Mouse (Mus musculus): ENCODE measurements around the gene Ubap2l.

Gene Ubap2l

DNA sequence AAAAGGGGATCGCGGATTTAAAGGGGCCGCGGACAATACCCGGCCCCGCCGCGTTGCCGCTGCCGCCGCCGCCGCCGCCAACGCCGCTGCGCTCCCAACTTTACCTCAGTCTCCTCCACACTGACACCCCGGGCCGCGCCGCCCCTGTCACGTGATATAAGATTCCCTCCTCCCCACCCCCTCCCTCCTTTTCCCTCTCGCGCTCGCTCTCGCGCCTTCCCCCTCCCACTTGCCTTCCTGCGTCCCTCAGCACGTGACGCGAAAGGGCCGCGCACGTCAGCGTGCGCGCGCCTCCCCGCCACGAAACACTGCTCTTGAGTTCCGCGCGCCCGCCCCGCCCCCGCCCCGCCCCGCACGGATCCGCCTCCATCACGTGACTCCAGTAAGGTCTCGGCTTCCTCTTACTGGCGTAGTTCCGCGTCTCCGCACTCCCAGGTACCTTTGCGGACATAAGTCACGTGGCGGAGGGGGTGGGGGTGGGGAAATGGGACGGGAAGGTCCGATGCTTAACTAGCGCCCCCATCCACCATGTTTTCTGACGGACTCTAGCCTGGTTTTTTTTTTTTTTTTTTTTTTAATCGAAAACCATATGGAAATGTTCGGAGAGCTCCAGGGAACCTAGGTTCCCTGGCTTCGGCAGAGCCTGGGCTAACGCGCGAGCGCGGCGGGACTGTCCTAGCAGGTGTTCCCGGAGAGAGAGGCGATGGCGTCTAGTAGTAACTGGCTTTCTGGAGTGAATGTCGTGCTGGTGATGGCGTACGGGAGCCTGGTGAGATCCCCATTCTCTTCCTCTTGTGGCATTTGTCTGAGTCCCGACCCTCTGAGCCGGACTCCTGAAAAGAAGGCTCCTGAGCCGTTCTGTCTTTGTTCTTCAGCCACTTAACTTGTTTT is at the start of gene Ubap2l:
Gene Ubap2l, minus strand, starts transcription at position 278 of the 891 bp plus-strand sequence.
- peak; percentile 93 to 98 for DNase-seq

DNA sequence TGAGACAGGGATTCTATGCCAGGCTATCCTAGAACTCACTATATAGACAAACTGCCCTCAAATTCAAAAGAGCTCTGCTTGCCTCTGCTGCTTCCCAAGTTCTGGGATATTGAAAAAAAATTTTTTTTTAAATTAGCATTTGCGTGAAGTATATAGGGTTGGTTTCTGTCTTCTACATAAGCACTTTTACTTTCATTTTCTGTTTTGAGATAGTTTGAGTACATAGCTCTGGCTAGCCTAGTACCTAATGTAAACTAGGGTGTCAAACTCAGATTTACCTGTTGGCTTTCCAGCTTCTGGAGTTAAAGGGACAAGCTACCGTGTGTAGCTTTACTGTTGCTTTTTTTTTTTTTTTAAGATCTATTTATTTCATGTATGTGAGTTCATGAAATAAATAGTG is 49.2 kb upstream of the Ubap2l start:
- DNase-seq = no peak

DNA sequence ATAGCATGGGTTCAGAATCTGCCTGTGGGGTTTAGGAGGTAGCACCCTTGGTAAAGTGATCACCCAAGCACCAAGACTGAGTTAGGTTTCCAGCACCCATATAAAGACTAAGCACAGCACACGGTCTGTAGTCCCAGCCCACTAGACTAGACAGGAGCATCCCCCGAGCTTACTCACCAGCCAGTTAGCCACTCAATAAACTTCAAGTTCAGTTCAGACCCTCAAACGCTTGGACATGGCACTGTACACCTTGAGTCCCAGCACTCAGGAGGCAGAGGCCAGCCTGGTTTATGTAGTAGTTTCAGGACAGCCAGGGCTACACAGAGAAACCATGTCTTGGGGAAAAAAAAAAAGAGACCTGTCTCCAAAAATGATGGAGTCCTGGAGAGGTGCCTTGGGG is 48.6 kb upstream of the Ubap2l start:
- no peak for DNase-seq

DNA sequence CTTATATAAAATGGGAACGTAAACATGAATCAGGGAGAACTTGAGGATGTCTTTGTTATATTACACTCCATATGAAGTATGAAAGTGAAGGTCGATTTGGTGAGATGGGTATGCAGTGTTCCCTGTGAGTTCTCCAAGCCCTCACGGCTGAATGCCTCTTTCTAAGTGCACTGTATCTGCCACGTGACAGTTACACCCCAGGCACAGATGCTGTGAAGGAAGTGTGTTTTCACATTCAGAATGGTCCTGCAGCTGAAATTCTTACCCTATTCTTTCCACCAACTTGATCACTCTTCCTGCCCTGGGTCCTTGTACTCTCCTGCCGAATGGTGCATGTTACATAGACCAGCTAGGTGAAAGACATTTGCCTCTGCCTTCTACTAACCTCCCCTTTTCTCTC is 45.5 kb upstream of the Ubap2l start:
- DNase-seq = no peak

DNA sequence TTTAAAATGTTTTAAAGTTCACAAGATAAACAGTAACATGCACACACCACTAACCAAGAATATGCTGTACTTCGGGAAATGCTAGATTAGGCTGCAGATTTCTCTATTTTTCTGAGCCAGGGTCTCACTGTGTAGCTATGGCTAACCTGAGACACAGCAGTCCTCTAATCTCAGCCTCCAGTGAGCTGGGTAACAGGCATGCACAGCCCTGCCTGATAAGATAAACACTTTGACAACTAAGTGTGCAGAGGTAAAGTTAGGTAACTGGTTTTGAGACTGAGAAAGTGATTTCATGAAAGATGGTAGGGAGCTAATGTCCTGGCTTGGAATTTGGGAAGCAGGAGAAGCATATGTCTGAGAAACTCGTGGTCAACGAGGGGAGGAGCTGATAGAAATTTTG is 42.0 kb upstream of the Ubap2l start:
- DNase-seq = no peak

DNA sequence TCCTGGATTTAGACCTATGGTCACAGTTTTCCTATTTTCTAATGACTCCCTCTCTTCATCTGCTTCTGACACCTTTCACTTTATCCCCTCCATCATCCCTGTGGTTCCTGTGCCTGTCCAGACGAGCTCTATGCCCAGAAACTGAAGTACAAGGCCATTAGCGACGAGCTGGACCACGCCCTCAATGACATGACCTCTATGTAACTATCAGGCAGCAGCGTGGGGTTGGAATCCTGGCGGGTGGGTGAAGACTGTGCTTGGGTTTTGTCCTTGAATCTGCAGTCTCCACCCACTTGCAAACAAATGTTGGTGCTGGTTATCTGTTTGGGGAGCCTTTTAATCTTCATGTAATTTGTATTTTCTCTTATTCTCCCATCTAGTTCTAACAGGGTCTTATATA is 38.5 kb upstream of the Ubap2l start:
- no peak for DNase-seq

DNA sequence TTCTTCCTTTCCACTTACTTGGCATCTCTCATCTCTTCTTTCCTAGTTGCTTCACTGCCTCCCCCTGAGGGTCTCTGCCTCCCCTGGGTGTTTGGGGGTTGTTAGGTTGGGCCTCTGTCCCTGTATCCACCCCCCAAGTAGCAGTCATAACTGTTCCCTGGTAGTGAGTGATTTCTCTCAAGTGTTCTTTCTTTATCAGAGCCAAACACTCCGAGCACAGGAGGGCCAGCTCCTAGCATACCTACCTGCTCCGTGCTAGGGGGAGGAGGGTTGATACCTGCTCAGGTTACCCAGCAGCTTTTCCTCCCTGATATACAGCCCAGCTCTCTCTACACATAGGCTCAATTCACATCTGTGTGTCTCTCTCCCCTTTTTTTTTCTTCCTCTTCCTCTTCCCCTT is 36.2 kb upstream of the Ubap2l start:
- DNase-seq = no peak

DNA sequence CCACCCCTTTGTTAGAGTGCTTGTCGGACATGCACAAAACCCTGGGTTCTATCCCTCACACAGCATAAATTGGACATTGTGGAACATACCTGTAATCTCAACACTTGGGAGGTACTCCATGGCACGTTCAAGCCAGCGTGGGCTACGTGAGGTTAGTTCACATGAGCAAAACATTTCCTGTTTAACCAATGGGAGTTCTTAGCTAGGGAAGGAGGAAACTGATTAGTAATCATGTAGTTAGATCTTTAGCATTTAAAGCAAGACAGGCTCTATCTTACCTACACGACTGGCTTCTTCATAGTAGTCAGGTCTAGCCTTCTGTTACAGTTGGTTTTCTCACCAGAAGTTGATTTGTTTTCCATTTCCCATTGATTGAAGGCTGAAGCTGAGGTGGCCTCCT is 33.6 kb upstream of the Ubap2l start:
- DNase-seq = no peak

DNA sequence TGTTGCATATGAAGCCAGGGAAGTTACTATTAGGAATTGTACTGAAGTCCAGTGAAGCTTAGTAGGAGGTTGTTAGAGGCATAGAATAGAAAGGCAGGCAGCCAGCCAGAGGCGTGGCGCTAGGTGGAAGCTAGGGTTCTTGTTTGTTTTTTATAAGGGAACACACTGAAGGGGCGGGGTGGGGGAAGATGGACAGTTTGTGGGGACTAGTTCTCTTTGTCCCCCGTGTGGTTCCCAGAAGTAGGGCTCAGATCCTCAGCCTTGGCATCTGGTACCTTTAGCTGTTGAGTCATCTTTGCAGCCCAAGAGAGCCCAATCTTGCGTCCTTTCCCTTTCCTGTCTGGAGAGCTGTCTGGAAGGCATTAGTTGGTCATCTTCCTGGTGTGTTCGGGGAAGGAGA is 32.9 kb upstream of the Ubap2l start:
- no peak for DNase-seq

DNA sequence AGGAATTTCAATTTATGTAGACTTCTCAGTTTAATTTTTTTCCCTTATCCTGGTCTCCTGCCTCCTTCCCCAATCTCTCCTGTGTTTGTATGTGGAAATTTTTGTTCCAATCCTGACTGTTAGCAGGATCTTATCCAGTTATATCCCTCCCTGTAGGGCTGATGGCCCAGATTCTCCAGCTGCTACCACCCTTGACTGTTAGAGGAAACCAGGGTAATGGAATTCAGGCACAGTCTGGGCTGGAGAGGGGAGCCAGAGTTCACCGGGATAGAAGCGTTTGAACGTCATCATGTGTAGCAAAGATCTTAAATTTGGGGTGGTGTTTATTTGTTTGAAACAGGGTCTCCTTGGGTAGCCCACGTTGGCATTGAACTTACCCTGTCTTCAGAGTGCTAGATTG is 32.4 kb upstream of the Ubap2l start:
- no peak for DNase-seq

DNA sequence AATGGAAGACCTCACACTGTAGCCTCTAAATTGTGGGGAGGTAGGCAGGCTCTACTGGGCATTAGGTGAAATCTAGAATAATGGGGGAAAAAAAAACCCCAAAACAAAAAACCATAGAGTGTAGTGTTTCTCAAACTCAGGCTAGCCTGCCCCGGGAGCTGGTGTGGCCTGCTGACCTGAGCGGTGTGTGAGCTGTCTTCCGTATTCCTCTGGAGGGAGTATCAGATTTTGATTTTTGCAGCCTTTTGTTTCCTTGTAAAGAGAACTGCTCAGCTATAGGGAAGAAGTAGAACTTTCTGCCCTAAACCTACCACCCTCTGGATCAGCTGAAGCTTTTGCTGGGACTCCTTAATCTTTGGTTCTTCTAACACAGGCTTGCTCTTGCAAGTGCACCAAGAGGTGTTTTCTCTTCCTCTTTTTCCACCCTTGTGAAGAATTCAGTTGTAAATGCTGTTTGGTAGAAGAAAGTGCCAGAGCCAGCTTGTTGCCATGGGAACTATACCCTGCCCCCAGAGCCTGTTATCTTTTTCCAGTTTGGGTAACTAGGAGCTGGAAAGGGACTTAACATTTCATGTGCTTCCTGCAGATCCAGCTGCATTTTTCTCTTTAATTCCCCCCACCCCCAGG is 31.4 kb upstream of the Ubap2l start:
- DNase-seq = no peak

DNA sequence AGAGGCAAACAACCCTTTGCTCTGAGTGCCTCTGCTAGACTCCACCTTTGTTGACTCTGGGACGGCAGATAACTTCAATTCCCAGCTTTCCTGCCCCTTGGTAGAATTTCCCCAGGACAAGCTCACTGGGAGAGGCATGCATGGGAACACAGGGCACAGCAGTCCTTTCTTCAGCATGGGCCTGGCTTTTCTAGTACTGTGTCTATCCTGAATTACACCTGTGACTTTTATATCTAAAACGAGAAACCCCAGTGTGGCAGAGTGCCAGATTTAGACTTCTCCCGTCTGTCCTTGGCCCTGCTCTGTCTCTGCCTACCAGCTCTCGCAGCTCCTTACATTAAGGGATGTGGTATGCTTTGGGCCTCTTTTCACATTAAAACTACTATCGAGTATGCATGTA is 30.6 kb upstream of the Ubap2l start:
- peak; percentile 37 to 58 for DNase-seq

DNA sequence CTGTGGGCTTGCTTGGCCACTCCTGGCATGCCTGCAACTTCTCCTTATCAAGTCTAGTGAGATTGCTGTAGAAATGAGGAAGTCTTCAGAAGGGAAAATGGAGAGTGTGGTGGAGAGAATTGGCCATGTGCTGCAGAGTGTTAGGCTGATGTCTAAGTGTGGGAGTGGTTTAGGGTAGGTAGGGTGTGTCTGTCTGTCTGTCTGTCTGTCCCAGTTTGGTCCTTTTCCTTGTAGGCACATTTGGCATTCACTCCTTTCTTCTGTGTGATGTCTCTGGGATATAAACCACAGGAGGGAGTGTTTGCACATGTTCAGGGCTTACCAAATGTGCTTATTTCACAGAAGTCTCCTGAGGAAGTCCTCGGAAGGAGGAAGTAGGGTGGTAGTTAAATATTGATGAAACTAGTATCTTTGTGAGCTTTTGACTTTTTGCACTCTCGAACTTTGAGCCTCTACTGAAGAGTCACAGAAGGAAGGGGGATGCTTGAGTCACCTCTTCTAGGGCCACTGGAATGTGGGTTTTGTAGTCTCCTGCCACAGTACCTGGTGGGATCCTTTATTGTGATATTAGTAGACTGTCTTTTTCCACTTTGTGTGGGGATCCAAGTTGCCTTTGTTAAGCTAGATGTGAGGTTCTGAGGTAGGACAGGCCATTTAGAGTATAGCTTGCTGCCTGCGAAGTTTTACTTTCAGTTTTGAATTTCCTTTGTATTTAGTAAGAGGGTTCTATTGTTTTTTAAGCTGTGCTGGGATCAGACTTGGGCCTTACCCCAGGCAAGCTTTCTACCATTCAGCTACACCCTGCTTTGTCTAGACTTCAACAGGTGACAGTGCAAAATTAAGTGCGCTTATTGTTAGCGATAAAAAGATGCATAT is 29.2 kb upstream of the Ubap2l start:
- DNase-seq = no peak

DNA sequence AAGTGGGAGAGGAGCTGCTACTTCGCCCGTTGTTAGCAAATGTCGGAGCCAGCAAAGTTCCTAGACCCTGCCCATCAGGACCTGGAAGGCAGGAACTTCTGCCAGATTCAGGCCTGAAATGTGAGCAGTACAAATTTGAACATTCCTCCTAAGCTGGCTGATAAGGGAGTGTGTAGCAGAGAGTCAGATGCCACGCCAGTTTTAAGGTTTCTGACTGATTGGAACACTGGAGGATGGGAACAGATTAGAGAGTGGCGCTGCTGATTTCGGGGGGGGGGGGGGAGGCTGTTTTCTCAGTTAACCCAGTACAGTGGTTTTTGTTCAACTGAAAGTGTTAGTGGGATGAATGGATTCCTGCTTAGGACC is 28.1 kb upstream of the Ubap2l start:
- no peak for DNase-seq

DNA sequence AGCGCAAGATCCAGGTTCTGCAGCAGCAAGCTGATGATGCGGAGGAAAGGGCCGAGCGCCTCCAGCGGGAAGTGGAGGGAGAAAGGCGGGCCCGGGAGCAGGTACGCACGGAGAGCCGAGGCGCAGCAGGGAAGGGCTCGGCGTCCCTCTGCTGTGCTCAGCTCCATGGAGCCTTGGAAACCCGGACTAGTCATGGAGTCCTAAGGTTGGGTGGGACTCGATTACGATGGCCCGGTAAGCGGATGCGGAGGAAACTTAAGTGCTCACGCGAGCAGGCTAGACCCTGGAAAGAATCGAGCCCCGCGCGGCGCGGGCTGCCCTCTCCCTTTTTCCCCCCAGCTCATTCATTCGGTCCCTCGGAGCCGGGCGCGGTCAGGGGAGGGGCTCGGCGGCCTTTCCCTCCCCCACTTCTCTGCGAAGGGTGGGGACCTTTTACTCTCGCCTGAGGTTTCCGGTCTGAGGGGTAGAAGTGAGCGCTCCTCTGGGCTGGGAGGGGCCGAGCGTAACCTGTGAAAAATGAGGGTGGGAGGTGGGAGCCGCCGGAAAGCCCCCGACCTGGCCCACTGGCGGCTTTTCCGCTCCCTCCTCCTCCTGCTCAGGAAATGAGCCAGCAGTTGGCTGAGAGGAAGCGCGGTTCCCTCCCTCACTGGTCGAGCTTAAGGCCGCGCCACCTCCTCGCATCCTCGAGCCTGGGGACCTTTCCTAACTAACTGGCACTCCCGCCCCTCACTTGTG is 27.5 kb upstream of the Ubap2l start:
- peak; percentile 44 to 56 for DNase-seq

DNA sequence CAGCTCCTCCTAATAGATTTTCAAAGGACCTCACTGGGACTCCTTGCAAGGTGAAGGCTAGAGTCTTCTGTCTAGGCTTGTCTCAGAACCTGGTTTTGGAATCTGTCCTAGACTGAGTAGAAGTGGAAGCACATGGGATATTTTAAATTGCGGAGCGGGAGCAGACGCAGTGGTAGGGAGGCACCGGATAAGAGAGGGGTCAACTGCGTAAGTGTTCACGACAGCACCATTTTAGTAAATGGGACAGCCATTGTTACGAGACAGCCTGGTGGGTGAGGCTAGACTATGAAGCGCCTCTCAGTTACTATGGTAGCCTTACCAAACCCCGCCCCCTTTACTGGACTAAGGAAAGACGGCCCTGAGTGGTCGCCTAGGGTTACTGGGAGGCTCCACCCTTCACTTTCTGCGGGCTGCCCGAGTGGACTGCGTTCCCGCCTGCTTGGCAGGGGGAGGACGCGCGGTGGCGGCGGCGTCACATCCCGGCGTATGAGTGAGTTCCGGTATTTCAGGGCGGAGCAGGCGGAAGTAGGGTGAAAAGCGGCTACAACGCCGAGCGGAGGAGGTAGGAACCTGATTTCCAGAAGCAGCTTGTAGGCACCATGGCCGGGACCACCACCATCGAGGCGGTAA is 26.8 kb upstream of the Ubap2l start:
- peak; percentile 90 to 92 for DNase-seq

DNA sequence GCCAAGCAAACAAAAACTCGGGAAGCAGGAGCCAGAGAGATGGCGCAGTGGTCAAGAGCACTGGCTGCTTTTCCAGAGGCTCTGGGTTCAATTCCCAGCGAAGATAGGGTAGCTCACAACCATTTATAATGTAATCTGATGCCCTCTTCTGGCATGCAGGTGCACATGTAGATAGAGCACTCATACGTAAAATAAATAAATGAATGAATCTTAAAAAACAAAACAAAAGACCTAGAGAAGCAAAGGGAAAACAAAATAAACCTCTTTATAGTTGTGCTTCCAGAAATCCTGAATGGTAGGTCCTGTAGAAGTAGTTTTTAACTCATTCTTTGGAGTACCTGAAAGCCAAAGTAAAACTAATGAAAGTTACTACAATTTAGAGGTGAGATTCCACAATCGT is 25.8 kb upstream of the Ubap2l start:
- DNase-seq = no peak

DNA sequence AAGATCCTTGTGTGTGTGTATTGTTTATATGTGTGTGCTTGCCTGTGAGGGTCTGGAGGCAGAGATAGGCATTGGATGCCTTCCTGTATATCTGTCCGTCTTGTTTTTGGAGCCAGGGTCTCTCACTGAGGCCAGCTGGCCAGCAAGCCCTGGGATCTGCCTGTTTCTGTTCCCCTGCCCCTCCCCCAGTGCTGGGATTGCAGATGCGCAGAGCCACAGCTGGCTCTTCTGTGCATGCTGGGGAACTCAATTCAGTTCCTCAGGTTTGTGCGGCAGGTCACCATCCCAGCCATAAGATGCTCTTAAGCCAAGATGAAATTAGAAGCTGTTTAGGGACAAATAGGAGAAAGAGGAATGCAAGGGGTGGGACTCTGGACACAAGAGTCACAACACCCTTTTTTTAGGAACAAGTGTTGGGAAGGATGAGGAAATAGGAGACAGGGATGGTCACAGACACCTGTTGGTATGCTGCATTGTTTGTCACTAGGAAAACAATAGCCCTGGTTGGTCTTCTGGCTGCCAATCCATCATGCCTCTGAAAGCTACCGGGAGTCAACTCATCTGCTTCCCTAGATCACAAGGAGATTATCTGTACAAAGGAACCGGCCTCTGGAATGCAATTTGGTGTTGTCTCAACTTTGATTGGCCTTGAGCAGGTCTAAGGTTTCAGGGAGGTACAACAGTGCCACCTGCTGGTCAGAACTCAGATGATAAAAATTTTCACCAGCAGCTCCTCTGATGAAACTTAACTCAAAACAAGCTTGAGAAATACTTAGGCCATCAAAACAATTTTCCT is 24.7 kb upstream of the Ubap2l start:
- peak; percentile 80 to 85 for DNase-seq

DNA sequence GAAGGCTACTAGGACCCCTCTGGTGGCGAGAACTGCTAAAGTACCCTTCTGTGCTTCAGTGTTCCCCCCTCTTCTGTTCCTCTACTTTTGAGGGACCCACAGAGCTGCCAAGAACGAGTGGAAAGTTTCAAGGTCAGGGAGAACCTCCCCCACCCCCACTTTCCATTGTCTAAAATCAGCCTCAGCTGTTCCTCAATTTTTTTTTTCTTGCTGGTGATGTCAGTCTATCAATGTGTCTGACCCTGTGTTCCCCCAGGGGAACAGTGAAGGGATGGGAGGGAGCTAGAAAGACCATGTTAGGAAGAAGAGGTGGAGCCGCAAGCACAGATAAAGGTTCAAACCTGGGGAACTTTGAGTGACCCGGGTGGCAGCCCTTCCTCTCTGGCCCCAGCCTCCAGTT is 19.9 kb upstream of the Ubap2l start, which contains the start of gene Tpm3:
Gene Tpm3, plus strand, starts transcription at position 356 of the 400 bp plus-strand sequence.
- DNase-seq = no peak

DNA sequence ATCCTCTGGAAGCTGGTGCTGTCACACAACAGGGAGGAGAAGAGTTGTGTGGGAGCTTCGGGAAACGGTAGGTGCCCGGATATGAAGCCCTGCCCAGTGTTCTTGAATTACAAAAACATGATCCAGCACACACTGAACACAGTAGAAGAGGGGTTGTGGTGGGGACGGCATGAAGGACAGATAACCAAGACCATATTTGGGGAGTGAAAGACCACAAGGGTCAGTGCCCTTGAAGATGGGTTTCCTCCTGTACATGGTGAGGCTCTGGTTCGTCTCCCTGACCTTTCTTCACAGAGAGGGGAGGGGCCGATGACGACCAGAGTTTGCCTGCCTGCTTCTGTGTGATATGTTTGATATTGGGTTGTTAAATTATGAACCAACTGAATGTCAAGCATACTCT is 17.3 kb upstream of the Ubap2l start:
- no peak for DNase-seq

DNA sequence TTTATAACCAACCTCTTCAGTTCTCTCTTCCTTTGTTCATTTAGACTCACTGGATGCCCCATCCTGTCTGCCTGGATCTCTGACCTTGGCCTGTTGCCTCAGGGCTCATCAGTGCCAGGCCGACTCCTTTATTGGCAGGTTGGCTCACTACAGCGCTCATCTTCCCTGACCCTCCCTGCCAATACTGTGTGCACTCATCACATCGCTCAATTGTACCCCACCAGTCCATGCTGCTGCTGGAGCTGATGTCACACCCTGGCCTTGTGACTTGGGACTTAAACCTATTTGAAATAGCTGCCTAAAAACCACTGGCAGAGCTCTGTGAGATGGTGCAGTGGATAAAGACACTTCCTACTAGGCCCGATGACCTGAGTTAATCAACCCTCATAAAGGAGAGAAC is 15.4 kb upstream of the Ubap2l start:
- DNase-seq = no peak
